Mouse (Mus musculus) hindbrain, embryonic 14.5 days (tissue): ENCODE measurements around the gene Fanci. TPM values are rescaled to one million over a fixed set of nuclear protein-coding genes. Genes with fewer than 3 reads are reported as not detected.
A peak's percentile ranks its signal among the peaks of the same experiment; 100 is the strongest.

Source experiments
- ATAC-seq: fragments of 200-750 bp; cut with Nextera tagmentation; 2 replicates; pipeline ENCODE4 v1.8.0; 2017; ENCODE audit warnings: moderate number of reproducible peaks, mild to moderate bottlenecking, moderate TSS enrichment, moderate library complexity; ENCODE audit not compliant: low FRiP score
- DNase-seq: peaks from one replicate; pipeline ENCODE4 v3.0.0-alpha.2; 2015; ENCODE audit warnings: low spot score
- H3K27ac ChIP-seq: fragments of 300-500 bp; sonication (generic); 2 replicates; pipeline ENCODE4 v1.5.1; 2014; ENCODE audit warnings: mild to moderate bottlenecking, moderate library complexity
- H3K27me3 ChIP-seq: fragments of 300-500 bp; sonication (generic); 2 replicates; pipeline ENCODE4 v1.6.1; 2014; ENCODE audit warnings: mild to moderate bottlenecking, low read length, mixed read lengths; ENCODE audit not compliant: control insufficient read depth, insufficient read depth
- H3K36me3 ChIP-seq: fragments of 300-500 bp; sonication (generic); replicated peaks from 2 replicates; pipeline ENCODE4 v1.6.1; 2014; ENCODE audit not compliant: control insufficient read depth, insufficient read depth
- H3K4me1 ChIP-seq: fragments of 300-500 bp; sonication (generic); replicated peaks from 2 replicates; pipeline ENCODE4 v1.6.1; 2014; ENCODE audit warnings: antibody characterized with exemption, low read length, mixed read lengths; ENCODE audit not compliant: control insufficient read depth, insufficient read depth
- H3K4me2 ChIP-seq: fragments of 300-500 bp; sonication (generic); replicated peaks from 2 replicates; pipeline ENCODE4 v1.6.1; 2014; ENCODE audit warnings: mild to moderate bottlenecking, moderate library complexity
- H3K4me3 ChIP-seq: fragments of 300-500 bp; sonication (generic); replicated peaks from 2 replicates; pipeline ENCODE4 v1.5.1; 2014; ENCODE audit warnings: mild to moderate bottlenecking, low read length
- H3K9ac ChIP-seq: fragments of 300-500 bp; sonication (generic); 2 replicates; pipeline ENCODE4 v1.6.1; 2014
- H3K9me3 ChIP-seq: fragments of 300-500 bp; sonication (generic); 2 replicates; pipeline ENCODE4 v1.6.1; 2016; ENCODE audit warnings: low read length; ENCODE audit not compliant: control insufficient read depth
- WGBS: fragments of 180-500 bp; shearing (Covaris S2); extraction: QIAGEN DNeasy Blood & Tissue Kit; methylation state at CpG from one replicate; pipeline ENCODE4 v1.1.7; 2014; 5-methylcytosine and 5-hydroxymethylcytosine counted together
- polyA plus RNA-seq: library from polyadenylated mRNA; unstranded; fragments of >200 nt; fragmentation: Nextera tagmentation; extraction: Ambion mirVana; gene quantifications from 2 replicates; pipeline ENCODE4 v1.2.1, GENCODE M21; 2014

Gene Fanci
- polyA plus RNA-seq, 1 experiment from 2014 or later, result 2.3 TPM

GRCm38 (mm10) chr7:79474831-79475399 lies 83.2 kb downstream of the Fanci start:
- H3K4me3 ChIP-seq, result no peak overlapping the region
- H3K4me2 ChIP-seq, result no peak overlapping the region
- WGBS, result 83% methylated on average over 5 of the region's 5 CpGs
- no peak for DNase-seq
- H3K4me1 ChIP-seq, result no peaks in the 10 kb centered on the region
- H3K27ac ChIP-seq, result no peak overlapping the region
- H3K9ac ChIP-seq, result no peak overlapping the region
- no peaks in the 10 kb centered on the region for H3K27me3 ChIP-seq
- no peaks in the 10 kb centered on the region for H3K9me3 ChIP-seq
- no peak for ATAC-seq
- no peaks in the 10 kb centered on the region for H3K36me3 ChIP-seq

GRCm38 (mm10) chr7:79486528-79486927 lies 94.8 kb downstream of the Fanci start:
- ATAC-seq (no peak), DNase-seq (no peak)
- H3K4me2 ChIP-seq, result no peak overlapping the region
- H3K4me1 ChIP-seq, result no peaks in the 10 kb centered on the region
- H3K27ac ChIP-seq, result no peak overlapping the region
- no peaks in the 10 kb centered on the region for H3K36me3 ChIP-seq
- H3K9me3 ChIP-seq, result no peaks in the 10 kb centered on the region
- no peaks in the 10 kb centered on the region for H3K27me3 ChIP-seq
- no peak overlapping the region for H3K4me3 ChIP-seq
- H3K9ac ChIP-seq, result no peak overlapping the region
- WGBS, result 58% methylated on average over 10 of the region's 10 CpGs

- ATAC-seq (no peak), DNase-seq (peak; percentile 88)
- no peak overlapping the region for H3K27ac ChIP-seq
- H3K9ac ChIP-seq, result no peak overlapping the region
- H3K36me3 ChIP-seq, result no peaks in the 10 kb centered on the region
- H3K9me3 ChIP-seq, result no peaks in the 10 kb centered on the region
- H3K4me1 ChIP-seq, result peaks cover 1% of the 10 kb centered on the region
- H3K27me3 ChIP-seq, result peaks cover 16% of the 10 kb centered on the region
- H3K4me3 ChIP-seq, result no peak overlapping the region
- 9% methylated on average over 8 of the region's 8 CpGs for WGBS
- H3K4me2 ChIP-seq, result no peak overlapping the region
These were observed 102.2 kb downstream of the Fanci start for GRCm38 (mm10) chr7:79493915-79494314.

GRCm38 (mm10) chr7:79495988-79496815 lies 104.5 kb downstream of the Fanci start:
- H3K9ac ChIP-seq, result peak overlapping the region; percentile 35; the same call in 1 of the 2 replicates
- H3K4me1 ChIP-seq, result peaks cover 5% of the 10 kb centered on the region
- no peaks in the 10 kb centered on the region for H3K36me3 ChIP-seq
- no peaks in the 10 kb centered on the region for H3K9me3 ChIP-seq
- H3K27me3 ChIP-seq, result peaks cover 18% of the 10 kb centered on the region
- peak overlapping the region; percentile 99 for H3K27ac ChIP-seq
- WGBS, result 1% methylated on average over 37 of the region's 38 CpGs
- ATAC-seq (peak; percentile 72), DNase-seq (peak; percentile 93)
- peak overlapping the region; percentile 28 for H3K4me3 ChIP-seq
- H3K4me2 ChIP-seq, result peak overlapping the region; percentile 91

- Histone ChIP-seq H3K27ac (peak overlapping the region; percentile 99), H3K4me3 (no peak overlapping the region), H3K9ac (peak overlapping the region; percentile 35; the same call in 1 of the 2 replicates), H3K9me3 (no peaks in the 10 kb centered on the region), H3K4me1 (peaks cover 5% of the 10 kb centered on the region), H3K4me2 (peak overlapping the region; percentile 91), H3K36me3 (no peaks in the 10 kb centered on the region), H3K27me3 (peaks cover 18% of the 10 kb centered on the region)
- ATAC-seq (no peak), DNase-seq (no peak)
- WGBS, result 7% methylated on average over 9 of the region's 9 CpGs
These were observed 105.1 kb downstream of the Fanci start for GRCm38 (mm10) chr7:79496816-79497328.

- no peaks in the 10 kb centered on the region for H3K36me3 ChIP-seq
- H3K9ac ChIP-seq, result peak overlapping the region; percentile 35; the same call in 1 of the 2 replicates
- no peaks in the 10 kb centered on the region for H3K9me3 ChIP-seq
- peak overlapping the region; percentile 91 for H3K4me2 ChIP-seq
- H3K4me3 ChIP-seq, result no peak overlapping the region
- peak; percentile 67 for DNase-seq
- peaks cover 23% of the 10 kb centered on the region for H3K27me3 ChIP-seq
- H3K4me1 ChIP-seq, result peaks cover 12% of the 10 kb centered on the region
- H3K27ac ChIP-seq, result peak overlapping the region; percentile 99
- 3% methylated on average over 20 of the region's 20 CpGs for WGBS
- ATAC-seq, result peak; percentile 24; the same call in 1 of the 2 replicates
These were observed 106.0 kb downstream of the Fanci start for GRCm38 (mm10) chr7:79497701-79498115.

DNA sequence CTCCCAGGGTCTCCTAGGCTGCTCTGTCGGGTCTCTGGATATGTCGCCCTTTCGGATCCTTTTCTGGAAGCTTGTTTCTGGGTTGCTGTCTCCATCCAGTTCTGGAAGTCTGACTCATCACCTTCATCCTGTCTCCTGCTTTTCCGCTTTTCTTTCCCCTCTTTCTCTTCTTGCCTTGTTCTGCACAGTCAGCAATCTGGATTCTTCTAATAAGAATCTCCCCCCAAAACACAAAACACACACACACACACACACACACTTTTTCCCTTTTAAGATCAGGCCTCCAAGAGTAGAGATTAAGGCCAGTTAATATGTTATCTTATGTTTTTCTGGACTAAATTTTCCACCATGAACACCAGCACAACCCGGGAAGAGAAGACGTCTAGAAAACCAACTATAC lies 106.6 kb downstream of the Fanci start:
- peak overlapping the region; percentile 7; the same call in 1 of the 2 replicates for H3K4me3 ChIP-seq
- DNase-seq (no peak), ATAC-seq (no peak)
- H3K4me2 ChIP-seq, result peak overlapping the region; percentile 91
- peaks cover 23% of the 10 kb centered on the region for H3K27me3 ChIP-seq
- no peaks in the 10 kb centered on the region; the same call in 1 of the 2 replicates for H3K36me3 ChIP-seq
- H3K4me1 ChIP-seq, result peaks cover 13% of the 10 kb centered on the region
- peak overlapping the region; percentile 32; the same call in 1 of the 2 replicates for H3K9ac ChIP-seq
- no peaks in the 10 kb centered on the region for H3K9me3 ChIP-seq
- WGBS, result 7% methylated on average over 6 of the region's 6 CpGs
- peak overlapping the region; percentile 99 for H3K27ac ChIP-seq

- Histone ChIP-seq H3K27me3 (peaks cover 23% of the 10 kb centered on the region), H3K27ac (peak overlapping the region; percentile 99), H3K9ac (peak overlapping the region; percentile 99), H3K4me2 (peak overlapping the region; percentile 91), H3K36me3 (no peaks in the 10 kb centered on the region; the same call in 1 of the 2 replicates), H3K4me1 (peaks cover 13% of the 10 kb centered on the region), H3K9me3 (no peaks in the 10 kb centered on the region), H3K4me3 (peak overlapping the region; percentile 88)
- DNase-seq (peak; percentile 66), ATAC-seq (peak; percentile 17; the same call in 1 of the 2 replicates)
- under 1% methylated on average over 35 of the region's 35 CpGs for WGBS
These were observed 107.4 kb downstream of the Fanci start for GRCm38 (mm10) chr7:79498965-79499595.
